Mouse (Mus musculus) midbrain, embryonic 15.5 days (tissue): Measurements from ENCODE around the gene Ezh1. TPM values are rescaled to one million over a fixed set of nuclear protein-coding genes. Genes with fewer than 3 reads are reported as not detected.
"Not testable (repeated sequence)": the region's sequence is repeated elsewhere in the genome, so short reads cannot be mapped to it uniquely, and the experiment has no call there.

ENCODE experiments used
- ATAC-seq: fragments of 200-750 bp; cut with Nextera tagmentation; replicated peaks from 2 replicates; pipeline ENCODE4 v1.8.0; 2017; ENCODE audit warnings: moderate TSS enrichment
- H3K27ac ChIP-seq: fragments of 300-500 bp; sonication (generic); 2 replicates; pipeline ENCODE4 v1.5.1; 2015; ENCODE audit warnings: mild to moderate bottlenecking, inconsistent platforms
- H3K27me3 ChIP-seq: fragments of 300-500 bp; sonication (generic); replicated peaks from 2 replicates; pipeline ENCODE4 v1.6.1; 2015; ENCODE audit warnings: inconsistent platforms
- H3K36me3 ChIP-seq: fragments of 300-500 bp; sonication (generic); replicated peaks from 2 replicates; pipeline ENCODE4 v1.6.1; 2015; ENCODE audit warnings: inconsistent platforms
- H3K4me1 ChIP-seq: fragments of 300-500 bp; sonication (generic); 2 replicates; pipeline ENCODE4 v1.6.1; 2015; ENCODE audit warnings: inconsistent platforms
- H3K4me2 ChIP-seq: fragments of 300-500 bp; sonication (generic); 2 replicates; pipeline ENCODE4 v1.6.1; 2015; ENCODE audit warnings: inconsistent platforms, mild to moderate bottlenecking, moderate library complexity
- H3K4me3 ChIP-seq: fragments of 300-500 bp; sonication (generic); 2 replicates; pipeline ENCODE4 v1.5.1; 2015; ENCODE audit warnings: mild to moderate bottlenecking, inconsistent platforms
- H3K9ac ChIP-seq: fragments of 300-500 bp; sonication (generic); 2 replicates; pipeline ENCODE4 v1.6.1; 2015; ENCODE audit warnings: mild to moderate bottlenecking, inconsistent platforms
- H3K9me3 ChIP-seq: fragments of 300-500 bp; sonication (generic); 2 replicates; pipeline ENCODE4 v1.6.1; 2016; ENCODE audit warnings: inconsistent platforms
- WGBS: fragments of 180-500 bp; shearing (Covaris S2); methylation state at CpG from one replicate; pipeline ENCODE4 v1.1.7; 2015; ENCODE audit warnings: mixed read lengths; 5-methylcytosine and 5-hydroxymethylcytosine counted together
- polyA plus RNA-seq: library from polyadenylated mRNA; unstranded; fragments of >200 nt; fragmentation: Nextera tagmentation; extraction: Ambion mirVana; gene quantifications from 2 replicates; pipeline ENCODE4 v1.2.1, GENCODE M21; 2015

Ezh1 gene
- polyA plus RNA-seq, 1 experiment from 2014 or later: 30.7 TPM

- 46% methylated on average over 19 of the region's 19 CpGs for WGBS
- H3K36me3 ChIP-seq: peaks cover 13% of the 10 kb centered on the region; the same call in 1 of the 2 replicates
- no peak for ATAC-seq
Observed at GRCm38 (mm10) chr11:101167211-101167962, 58.9 kb downstream of the Ezh1 start.

DNA sequence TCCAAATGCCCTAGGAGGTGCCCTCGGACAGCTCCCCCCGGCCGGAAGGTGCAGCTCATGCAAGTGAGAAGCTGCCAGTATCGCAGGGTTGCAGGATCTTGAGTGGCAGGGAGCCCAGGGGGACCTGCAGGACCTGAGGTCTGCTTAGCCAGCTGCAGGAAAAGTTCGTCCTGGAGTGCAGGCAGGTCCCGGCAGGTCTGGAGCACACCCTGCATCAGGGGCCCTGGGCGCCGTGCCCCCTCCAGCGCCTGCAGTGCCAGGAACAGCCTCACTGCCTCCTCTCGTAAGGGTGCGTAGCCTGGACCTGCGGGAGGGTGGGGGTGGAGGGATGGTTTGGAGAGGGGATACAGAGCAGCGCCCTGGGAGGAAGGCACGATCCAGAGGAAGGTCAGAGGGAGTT lies 59.9 kb downstream of the Ezh1 start:
- Histone ChIP-seq H3K4me3 (no peak overlapping the region), H3K27ac (no peak overlapping the region), H3K9ac (no peak overlapping the region), H3K9me3 (no peaks in the 10 kb centered on the region), H3K4me1 (peaks cover 35% of the 10 kb centered on the region), H3K36me3 (peaks cover 13% of the 10 kb centered on the region; the same call in 1 of the 2 replicates), H3K27me3 (peaks cover 71% of the 10 kb centered on the region), H3K4me2 (no peak overlapping the region)
- 49% methylated on average over 14 of the region's 14 CpGs for WGBS
- ATAC-seq: no peak

More at GRCm38 (mm10) chr11:101167211-101167962, 58.9 kb downstream of the Ezh1 start:
- no peaks in the 10 kb centered on the region for H3K9me3 ChIP-seq
- peaks cover 45% of the 10 kb centered on the region for H3K4me1 ChIP-seq
- H3K9ac ChIP-seq: no peak overlapping the region
- H3K4me2 ChIP-seq: no peak overlapping the region
- H3K27ac ChIP-seq: no peak overlapping the region
- no peak overlapping the region for H3K4me3 ChIP-seq
- peaks cover 68% of the 10 kb centered on the region for H3K27me3 ChIP-seq

DNA sequence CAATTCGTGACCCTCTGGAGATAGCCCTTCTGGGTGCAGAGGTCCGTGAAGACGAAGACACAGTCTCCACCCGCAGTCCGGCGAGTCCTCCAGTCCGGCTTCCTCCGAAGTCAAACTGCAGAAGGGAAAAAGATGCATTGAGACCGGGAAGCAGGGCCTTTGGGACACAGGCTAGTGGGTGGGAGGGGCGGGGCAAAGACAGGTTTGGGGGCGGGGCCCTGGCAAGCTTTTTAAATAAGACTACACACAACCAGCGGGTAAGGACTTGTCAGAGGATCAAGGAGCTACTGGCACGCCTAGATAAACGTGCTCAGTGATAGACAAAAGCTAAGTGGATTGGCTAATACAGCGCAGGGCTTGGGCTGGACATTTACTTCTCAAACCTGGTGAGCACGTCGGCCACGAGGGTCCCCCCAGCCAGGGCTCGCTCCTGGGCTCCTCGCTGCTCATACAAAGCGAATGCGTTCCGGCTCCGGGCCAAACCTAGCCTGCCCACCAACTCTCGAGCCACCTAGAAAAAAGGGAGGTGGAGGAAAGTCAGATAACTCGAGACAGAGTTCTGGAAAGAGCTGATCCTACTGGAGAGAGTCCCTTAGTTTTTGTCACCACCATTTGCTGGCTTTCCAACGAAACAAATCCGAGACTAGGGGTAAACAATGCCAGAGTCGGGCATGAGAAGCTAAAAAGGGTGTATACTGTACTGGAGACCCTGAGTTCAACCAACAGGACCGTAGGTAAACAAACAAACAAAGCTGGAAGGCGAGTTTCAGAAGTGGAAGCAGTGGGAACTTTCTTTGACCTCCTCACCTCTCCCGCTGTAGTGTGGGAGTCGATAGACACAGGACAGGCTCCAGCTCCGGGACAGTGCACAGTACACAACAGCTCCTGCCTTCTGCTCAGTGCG lies 61.3 kb downstream of the Ezh1 start:
- H3K4me3 ChIP-seq: 0 out of 2 replicates have a peak overlapping the region, but pooled peaks have one; percentile 14
- H3K4me2 ChIP-seq: no peak overlapping the region
- no peak for ATAC-seq
- WGBS: 24% methylated on average over 35 of the region's 35 CpGs
- H3K36me3 ChIP-seq: peaks cover 16% of the 10 kb centered on the region; the same call in 1 of the 2 replicates
- H3K27me3 ChIP-seq: peaks cover 71% of the 10 kb centered on the region
- H3K9ac ChIP-seq: no peak overlapping the region
- no peak overlapping the region for H3K27ac ChIP-seq
- H3K4me1 ChIP-seq: peaks cover 24% of the 10 kb centered on the region
- no peaks in the 10 kb centered on the region for H3K9me3 ChIP-seq

- 6% methylated on average over 21 of the region's 21 CpGs for WGBS
- peak overlapping the region; percentile 38 for H3K4me2 ChIP-seq
- peaks cover 16% of the 10 kb centered on the region; the same call in 1 of the 2 replicates for H3K36me3 ChIP-seq
- no peak overlapping the region for H3K27ac ChIP-seq
- no peak for ATAC-seq
- peak overlapping the region; percentile 14 for H3K4me3 ChIP-seq
- H3K9me3 ChIP-seq: no peaks in the 10 kb centered on the region
- peaks cover 71% of the 10 kb centered on the region for H3K27me3 ChIP-seq
- no peak overlapping the region; the same call in 1 of the 2 replicates for H3K9ac ChIP-seq
- H3K4me1 ChIP-seq: peaks cover 18% of the 10 kb centered on the region
Observed at GRCm38 (mm10) chr11:101164351-101164665, 62.0 kb downstream of the Ezh1 start.

DNA sequence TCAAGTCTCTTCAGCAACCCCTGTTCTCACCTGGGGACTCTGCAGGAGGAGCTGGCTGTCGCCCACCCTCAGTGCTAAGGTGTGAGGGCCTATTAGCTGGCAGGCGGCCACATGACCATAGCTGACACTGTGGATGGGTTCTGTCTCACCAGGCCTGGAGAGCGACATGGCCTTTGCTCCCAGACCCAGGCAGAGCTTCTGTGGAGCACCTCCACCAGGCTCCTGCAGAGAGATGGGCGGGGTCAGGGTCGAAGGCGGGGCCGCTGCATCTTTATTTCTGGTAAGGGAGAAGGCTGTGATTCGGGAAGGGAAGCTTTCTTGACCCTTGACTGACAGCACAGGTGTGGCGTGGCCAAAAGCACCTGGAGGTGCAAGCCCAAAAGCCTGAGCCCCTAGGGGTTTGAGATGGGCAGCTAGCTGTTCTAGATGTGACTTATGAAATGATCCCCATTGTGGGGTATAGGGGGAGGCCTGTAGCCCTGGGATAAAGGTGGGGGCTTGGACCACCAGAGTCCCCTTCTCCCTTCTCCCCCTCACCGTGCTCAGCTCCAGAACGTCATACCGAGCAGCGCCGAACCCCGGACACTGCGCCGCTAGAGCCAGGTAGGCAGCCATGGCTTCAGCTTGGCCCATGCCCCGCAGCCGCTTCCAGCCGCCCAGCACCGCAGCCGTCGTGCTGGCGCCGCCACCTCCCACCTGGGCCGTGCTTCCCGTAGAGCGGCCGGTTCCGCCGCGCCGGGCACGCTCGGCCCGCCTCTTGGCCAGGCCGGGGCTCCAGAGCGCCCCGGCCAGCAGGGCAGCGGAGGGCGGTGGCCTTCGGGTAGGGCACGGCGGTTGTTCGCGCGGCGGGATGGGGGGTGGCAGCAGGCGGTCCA lies 62.5 kb downstream of the Ezh1 start:
- 17% methylated on average over 49 of the region's 49 CpGs for WGBS
- H3K9ac ChIP-seq: no peak overlapping the region; the same call in 1 of the 2 replicates
- peaks cover 16% of the 10 kb centered on the region; the same call in 1 of the 2 replicates for H3K36me3 ChIP-seq

GRCm38 (mm10) chr11:101162772-101163171 lies 63.5 kb downstream of the Ezh1 start:
- 60% methylated on average over 5 of the region's 5 CpGs for WGBS
- ATAC-seq: no peak
- H3K4me3 ChIP-seq: no peak overlapping the region
- H3K9me3 ChIP-seq: no peaks in the 10 kb centered on the region
- H3K4me1 ChIP-seq: peaks cover 9% of the 10 kb centered on the region
- H3K27me3 ChIP-seq: peaks cover 60% of the 10 kb centered on the region
- H3K36me3 ChIP-seq: peaks cover 16% of the 10 kb centered on the region; the same call in 1 of the 2 replicates
- no peak overlapping the region for H3K9ac ChIP-seq
- no peak overlapping the region for H3K27ac ChIP-seq
- H3K4me2 ChIP-seq: no peak overlapping the region

More for the DNA sequence above, 62.5 kb downstream of the Ezh1 start:
- Histone ChIP-seq H3K9me3 (no peaks in the 10 kb centered on the region), H3K27ac (no peak overlapping the region), H3K4me3 (peak overlapping the region; percentile 14), H3K4me2 (peak overlapping the region; percentile 38), H3K27me3 (peaks cover 69% of the 10 kb centered on the region), H3K4me1 (peaks cover 12% of the 10 kb centered on the region)
- ATAC-seq: no peak

DNA sequence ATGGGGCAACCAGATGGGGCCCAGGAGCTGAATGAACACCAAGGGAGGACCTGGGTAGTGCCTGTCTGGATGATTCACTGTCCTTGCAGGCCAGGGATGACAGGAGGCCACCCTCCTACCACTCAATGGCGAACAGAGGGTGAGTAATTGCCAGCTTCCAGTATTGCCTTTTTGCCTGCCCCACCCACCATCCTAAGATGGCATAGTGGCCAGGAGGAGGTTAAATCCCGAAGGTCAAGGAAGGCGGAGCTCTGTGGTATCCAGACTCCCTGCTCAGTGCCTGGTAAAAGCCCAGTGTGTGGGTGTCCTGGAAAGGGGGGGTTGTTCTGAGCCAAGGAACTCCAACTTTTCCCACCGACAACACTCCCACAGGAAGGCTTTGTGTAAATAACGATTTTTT lies 64.0 kb downstream of the Ezh1 start:
- Histone ChIP-seq H3K9ac (no peak overlapping the region), H3K9me3 (no peaks in the 10 kb centered on the region), H3K4me3 (no peak overlapping the region), H3K27me3 (peaks cover 55% of the 10 kb centered on the region), H3K4me1 (peaks cover 9% of the 10 kb centered on the region), H3K27ac (no peak overlapping the region), H3K4me2 (no peak overlapping the region), H3K36me3 (peaks cover 15% of the 10 kb centered on the region; the same call in 1 of the 2 replicates)
- no peak for ATAC-seq
- WGBS: 52% methylated on average over 5 of the region's 5 CpGs

GRCm38 (mm10) chr11:101161551-101161950 lies 64.7 kb downstream of the Ezh1 start:
- no peak overlapping the region for H3K4me3 ChIP-seq
- no peaks in the 10 kb centered on the region for H3K9me3 ChIP-seq
- H3K4me1 ChIP-seq: peaks cover 11% of the 10 kb centered on the region
- 89% methylated on average over 15 of the region's 15 CpGs for WGBS
- H3K27me3 ChIP-seq: peaks cover 48% of the 10 kb centered on the region
- no peak overlapping the region for H3K4me2 ChIP-seq
- no peak overlapping the region for H3K9ac ChIP-seq
- no peak overlapping the region for H3K27ac ChIP-seq
- no peak for ATAC-seq
- 0 out of 2 replicates have a peak, but pooled peaks cover 12% of the 10 kb centered on the region for H3K36me3 ChIP-seq

DNA sequence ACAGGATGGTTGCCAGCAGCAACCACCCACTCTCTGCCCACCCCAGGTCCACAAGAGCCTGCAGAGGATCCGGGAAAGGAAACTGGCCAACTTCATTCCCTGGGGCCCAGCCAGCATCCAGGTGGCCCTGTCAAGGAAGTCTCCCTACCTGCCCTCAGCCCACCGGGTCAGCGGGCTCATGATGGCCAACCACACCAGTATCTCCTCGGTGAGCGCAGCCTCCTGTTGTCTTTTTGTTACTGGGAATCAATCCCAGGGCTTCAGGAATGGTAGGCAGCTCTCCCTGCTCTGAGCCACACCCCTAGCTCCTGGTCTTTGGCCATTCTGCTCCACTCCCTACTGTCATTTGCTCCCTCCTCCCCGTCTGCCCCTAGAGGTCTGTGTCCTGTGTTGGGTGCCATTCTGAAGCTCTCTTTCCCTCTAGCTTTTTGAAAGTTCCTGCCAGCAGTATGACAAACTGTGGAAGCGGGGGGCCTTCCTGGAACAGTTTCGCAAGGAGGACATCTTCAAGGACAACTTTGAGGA lies 65.2 kb downstream of the Ezh1 start:
- Histone ChIP-seq H3K27me3 (peaks cover 43% of the 10 kb centered on the region), H3K36me3 (0 out of 2 replicates have a peak, but pooled peaks cover 12% of the 10 kb centered on the region), H3K4me1 (peaks cover 16% of the 10 kb centered on the region)
- not testable (repeated sequence) for H3K9ac ChIP-seq, H3K4me3 ChIP-seq, ATAC-seq, H3K4me2 ChIP-seq, H3K9me3 ChIP-seq, H3K27ac ChIP-seq
- 72% methylated on average over 8 of the region's 8 CpGs for WGBS

- H3K9ac ChIP-seq, ATAC-seq, H3K9me3 ChIP-seq, H3K27ac ChIP-seq, H3K4me3 ChIP-seq, H3K4me2 ChIP-seq: not testable (repeated sequence)
- 80% methylated on average over 10 of the region's 10 CpGs for WGBS
- peaks cover 23% of the 10 kb centered on the region for H3K4me1 ChIP-seq
- H3K36me3 ChIP-seq: 0 out of 2 replicates have a peak, but pooled peaks cover 12% of the 10 kb centered on the region
- peaks cover 34% of the 10 kb centered on the region for H3K27me3 ChIP-seq
Observed at GRCm38 (mm10) chr11:101160151-101160550, 66.1 kb downstream of the Ezh1 start.

DNA sequence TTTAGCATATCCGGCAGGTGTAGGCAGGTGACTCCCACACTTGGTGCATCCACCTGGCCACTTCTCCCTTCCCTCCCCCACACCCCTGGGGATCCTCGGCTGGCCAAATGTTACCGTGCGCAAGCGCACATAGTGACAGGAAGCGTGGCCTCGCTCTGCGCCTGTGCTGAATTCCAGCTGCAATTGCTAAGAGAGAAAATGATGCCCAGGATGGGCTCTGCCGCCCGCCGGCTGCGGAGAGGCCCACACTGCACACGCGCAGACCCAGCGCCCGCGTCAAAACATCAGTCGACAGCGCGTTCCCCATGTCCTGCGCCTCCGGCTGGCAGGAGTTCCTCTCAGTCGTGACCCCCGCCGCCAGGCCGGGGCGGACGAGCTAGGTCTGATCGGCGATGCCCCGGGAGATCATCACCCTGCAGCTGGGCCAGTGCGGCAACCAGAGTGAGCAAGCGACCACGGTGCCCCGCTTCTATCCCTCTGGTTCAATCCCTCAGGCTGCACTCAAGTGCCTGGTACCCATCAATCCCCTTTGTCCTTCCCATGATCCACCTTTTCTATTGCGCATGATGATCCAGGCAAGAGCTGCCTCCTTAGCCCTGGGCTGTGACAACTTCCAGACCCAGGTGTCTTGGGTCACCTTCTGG lies 70.4 kb downstream of the Ezh1 start, which contains the start of gene Tubg2:
Tubg2 (plus strand) TSS at position 180 of the 644 bp plus-strand sequence.
- H3K9me3 ChIP-seq: no peaks in the 10 kb centered on the region
- ATAC-seq: peak; percentile 93
- H3K4me3 ChIP-seq: peak within 1 kb of the TSS; percentile 42
- peak within 1 kb of the TSS; percentile 72 for H3K4me2 ChIP-seq
- H3K4me1 ChIP-seq: peaks cover 19% of the 10 kb centered on the region
- WGBS: 1% methylated on average over 36 of the region's 36 CpGs
- H3K36me3 ChIP-seq: no peaks in the 10 kb centered on the region
- H3K27ac ChIP-seq: peak within 1 kb of the TSS; percentile 89
- H3K27me3 ChIP-seq: 0 out of 2 replicates have a peak, but pooled peaks cover 3% of the 10 kb centered on the region
- peak within 1 kb of the TSS; percentile 61 for H3K9ac ChIP-seq
